Mouse (Mus musculus): ENCODE data around the gene Snai3. TPM values are rescaled to one million over a fixed set of nuclear protein-coding genes. Genes with fewer than 3 reads are reported as not detected.

The Snai3 gene
- 2.6 TPM in 2 replicates for polyA plus RNA-seq (2014; fragmentation: Nextera tagmentation; extraction: Ambion mirVana)

GRCm38 (mm10) chr8:122460524-122461472 lies at the start of gene Snai3:
Gene Snai3 (minus strand): TSS chr8:122460733.
- Histone ChIP-seq H3K4me1 (ENCODE audit: control insufficient read depth in 2 of 2, insufficient read depth in 2 of 2, low read length in 2 of 2) (peaks cover 33% of the 10 kb centered on the region in 2 experiments), H3K27ac (replicated peaks in 1 of 2; ENCODE audit: control insufficient read depth in 1 of 2, insufficient read depth in 1 of 2, low read depth in 2 of 2, low read length in 2 of 2) (no peak within 1 kb of the TSS), H3K9me3 (ENCODE audit: control insufficient read depth, low read length) (no peaks in the 10 kb centered on the region), H3K36me3 (ENCODE audit: control insufficient read depth, insufficient read depth, low read length) (peaks cover 7% of the 10 kb centered on the region), H3K27me3 (ENCODE audit: control insufficient read depth, insufficient read depth, low read length) (peaks cover 19% of the 10 kb centered on the region), H3K9ac (ENCODE audit: low read length) (peak within 1 kb of the TSS; percentile 64), H3K4me3 (ENCODE audit: control insufficient read depth in 1 of 2, insufficient read depth in 1 of 2, low read depth in 1 of 2, low read length in 2 of 2) (peak within 1 kb of the TSS; percentile 38 to 42), H3K4me2 (ENCODE audit: low read length) (peak within 1 kb of the TSS; percentile 81)
- ATAC-seq (ENCODE audit: insufficient number of reproducible peaks, insufficient read depth, low FRiP score, low read depth) = peak; percentile 40
- WGBS = 4% methylated on average over 55 of the region's 56 CpGs

- Histone ChIP-seq H3K4me2 (ENCODE audit: low read length) (no peak overlapping the region), H3K4me3 (ENCODE audit: control insufficient read depth in 1 of 2, insufficient read depth in 1 of 2, low read depth in 1 of 2, low read length in 2 of 2) (no peak overlapping the region), H3K27ac (replicated peaks in 1 of 2; ENCODE audit: control insufficient read depth in 1 of 2, insufficient read depth in 1 of 2, low read depth in 2 of 2, low read length in 2 of 2) (no peak overlapping the region), H3K4me1 (ENCODE audit: control insufficient read depth in 2 of 2, insufficient read depth in 2 of 2, low read length in 2 of 2) (no peaks in the 10 kb centered on the region), H3K36me3 (ENCODE audit: control insufficient read depth, insufficient read depth, low read length) (peaks cover 64% of the 10 kb centered on the region), H3K27me3 (ENCODE audit: control insufficient read depth, insufficient read depth, low read length) (no peaks in the 10 kb centered on the region), H3K9ac (ENCODE audit: low read length) (no peak overlapping the region), H3K9me3 (ENCODE audit: control insufficient read depth, low read length) (no peaks in the 10 kb centered on the region)
- ATAC-seq (ENCODE audit: insufficient number of reproducible peaks, insufficient read depth, low FRiP score, low read depth) = no peak
- WGBS = 32% methylated on average over 10 of the region's 10 CpGs
Observed at GRCm38 (mm10) chr8:122500856-122501255, 40.3 kb upstream of the Snai3 start.

- ATAC-seq (ENCODE audit: insufficient number of reproducible peaks, insufficient read depth, low FRiP score, low read depth) = no peak
- H3K27ac ChIP-seq (replicated peaks in 1 of 2; ENCODE audit: control insufficient read depth in 1 of 2, insufficient read depth in 1 of 2, low read depth in 2 of 2, low read length in 2 of 2) = peak overlapping the region in 1 of 2 experiments; percentile 17; a peak in 1 of 4 replicates
Observed at GRCm38 (mm10) chr8:122497912-122498311, 37.4 kb upstream of the Snai3 start.

GRCm38 (mm10) chr8:122497016-122497734 lies 36.6 kb upstream of the Snai3 start:
- peak; percentile 12; the same call in 1 of the 2 replicates for ATAC-seq (ENCODE audit: insufficient number of reproducible peaks, insufficient read depth, low FRiP score, low read depth)

More at GRCm38 (mm10) chr8:122497912-122498311, 37.4 kb upstream of the Snai3 start:
- WGBS = 70% methylated on average over 17 of the region's 17 CpGs
- no peaks in the 10 kb centered on the region for H3K4me1 ChIP-seq (ENCODE audit: control insufficient read depth in 2 of 2, insufficient read depth in 2 of 2, low read length in 2 of 2)
- H3K36me3 ChIP-seq (ENCODE audit: control insufficient read depth, insufficient read depth, low read length) = peaks cover 90% of the 10 kb centered on the region
- H3K4me2 ChIP-seq (ENCODE audit: low read length) = no peak overlapping the region
- no peaks in the 10 kb centered on the region for H3K9me3 ChIP-seq (ENCODE audit: control insufficient read depth, low read length)
- no peak overlapping the region for H3K4me3 ChIP-seq (ENCODE audit: control insufficient read depth in 1 of 2, insufficient read depth in 1 of 2, low read depth in 1 of 2, low read length in 2 of 2)
- no peaks in the 10 kb centered on the region for H3K27me3 ChIP-seq (ENCODE audit: control insufficient read depth, insufficient read depth, low read length)
- no peak overlapping the region for H3K9ac ChIP-seq (ENCODE audit: low read length)

GRCm38 (mm10) chr8:122488387-122488786 lies 27.9 kb upstream of the Snai3 start:
- Histone ChIP-seq H3K27ac (replicated peaks in 1 of 2; ENCODE audit: control insufficient read depth in 1 of 2, insufficient read depth in 1 of 2, low read depth in 2 of 2, low read length in 2 of 2) (no peak overlapping the region), H3K36me3 (ENCODE audit: control insufficient read depth, insufficient read depth, low read length) (peaks cover 97% of the 10 kb centered on the region), H3K27me3 (ENCODE audit: control insufficient read depth, insufficient read depth, low read length) (no peaks in the 10 kb centered on the region), H3K4me3 (ENCODE audit: control insufficient read depth in 1 of 2, insufficient read depth in 1 of 2, low read depth in 1 of 2, low read length in 2 of 2) (no peak overlapping the region), H3K4me2 (ENCODE audit: low read length) (no peak overlapping the region), H3K9ac (ENCODE audit: low read length) (no peak overlapping the region), H3K9me3 (ENCODE audit: control insufficient read depth, low read length) (no peaks in the 10 kb centered on the region), H3K4me1 (ENCODE audit: control insufficient read depth in 2 of 2, insufficient read depth in 2 of 2, low read length in 2 of 2) (no peaks in the 10 kb centered on the region)
- WGBS = 96% methylated on average over 9 of the region's 9 CpGs
- no peak for ATAC-seq (ENCODE audit: insufficient number of reproducible peaks, insufficient read depth, low FRiP score, low read depth)

More at GRCm38 (mm10) chr8:122497016-122497734, 36.6 kb upstream of the Snai3 start:
- Histone ChIP-seq H3K9ac (ENCODE audit: low read length) (no peak overlapping the region), H3K4me1 (ENCODE audit: control insufficient read depth in 2 of 2, insufficient read depth in 2 of 2, low read length in 2 of 2) (no peaks in the 10 kb centered on the region), H3K4me3 (ENCODE audit: control insufficient read depth in 1 of 2, insufficient read depth in 1 of 2, low read depth in 1 of 2, low read length in 2 of 2) (no peak overlapping the region), H3K36me3 (ENCODE audit: control insufficient read depth, insufficient read depth, low read length) (peaks cover 90% of the 10 kb centered on the region), H3K27me3 (ENCODE audit: control insufficient read depth, insufficient read depth, low read length) (no peaks in the 10 kb centered on the region), H3K9me3 (ENCODE audit: control insufficient read depth, low read length) (no peaks in the 10 kb centered on the region), H3K4me2 (ENCODE audit: low read length) (no peak overlapping the region), H3K27ac (replicated peaks in 1 of 2; ENCODE audit: control insufficient read depth in 1 of 2, insufficient read depth in 1 of 2, low read depth in 2 of 2, low read length in 2 of 2) (peak overlapping the region; percentile 17 to 39; a peak in 2 of 4 replicates)
- 81% methylated on average over 12 of the region's 12 CpGs for WGBS

GRCm38 (mm10) chr8:122484831-122485230 lies 24.3 kb upstream of the Snai3 start:
- H3K4me1 ChIP-seq (ENCODE audit: control insufficient read depth in 2 of 2, insufficient read depth in 2 of 2, low read length in 2 of 2) = no peaks in the 10 kb centered on the region
- no peaks in the 10 kb centered on the region for H3K27me3 ChIP-seq (ENCODE audit: control insufficient read depth, insufficient read depth, low read length)
- peaks cover 96% of the 10 kb centered on the region for H3K36me3 ChIP-seq (ENCODE audit: control insufficient read depth, insufficient read depth, low read length)
- 87% methylated on average over 12 of the region's 12 CpGs for WGBS
- no peak for ATAC-seq (ENCODE audit: insufficient number of reproducible peaks, insufficient read depth, low FRiP score, low read depth)
- H3K4me3 ChIP-seq (ENCODE audit: control insufficient read depth in 1 of 2, insufficient read depth in 1 of 2, low read depth in 1 of 2, low read length in 2 of 2) = no peak overlapping the region
- no peak overlapping the region for H3K27ac ChIP-seq (replicated peaks in 1 of 2; ENCODE audit: control insufficient read depth in 1 of 2, insufficient read depth in 1 of 2, low read depth in 2 of 2, low read length in 2 of 2)
- no peak overlapping the region for H3K4me2 ChIP-seq (ENCODE audit: low read length)
- no peak overlapping the region for H3K9ac ChIP-seq (ENCODE audit: low read length)
- no peaks in the 10 kb centered on the region for H3K9me3 ChIP-seq (ENCODE audit: control insufficient read depth, low read length)

- no peaks in the 10 kb centered on the region for H3K4me1 ChIP-seq (ENCODE audit: control insufficient read depth in 2 of 2, insufficient read depth in 2 of 2, low read length in 2 of 2)
- no peak overlapping the region for H3K4me3 ChIP-seq (ENCODE audit: control insufficient read depth in 1 of 2, insufficient read depth in 1 of 2, low read depth in 1 of 2, low read length in 2 of 2)
- 94% methylated on average over 7 of the region's 7 CpGs for WGBS
- peaks cover 96% of the 10 kb centered on the region for H3K36me3 ChIP-seq (ENCODE audit: control insufficient read depth, insufficient read depth, low read length)
- no peak for ATAC-seq (ENCODE audit: insufficient number of reproducible peaks, insufficient read depth, low FRiP score, low read depth)
- no peak overlapping the region for H3K27ac ChIP-seq (replicated peaks in 1 of 2; ENCODE audit: control insufficient read depth in 1 of 2, insufficient read depth in 1 of 2, low read depth in 2 of 2, low read length in 2 of 2)
- H3K4me2 ChIP-seq (ENCODE audit: low read length) = no peak overlapping the region
- no peaks in the 10 kb centered on the region for H3K9me3 ChIP-seq (ENCODE audit: control insufficient read depth, low read length)
- H3K9ac ChIP-seq (ENCODE audit: low read length) = no peak overlapping the region
- no peaks in the 10 kb centered on the region for H3K27me3 ChIP-seq (ENCODE audit: control insufficient read depth, insufficient read depth, low read length)
Observed at GRCm38 (mm10) chr8:122483877-122484276, 23.3 kb upstream of the Snai3 start.
